Mouse (Mus musculus) hindbrain, embryonic 11.5 days (tissue): ENCODE measurements around the gene Fhod1. TPM values are rescaled to one million over a fixed set of nuclear protein-coding genes. Genes with fewer than 3 reads are reported as not detected.

ENCODE experiments used
- ATAC-seq: fragments of 200-750 bp; cut with Nextera tagmentation; 2 replicates; pipeline ENCODE4 v1.8.0; 2017; ENCODE audit warnings: mild to moderate bottlenecking, moderate TSS enrichment, moderate library complexity; ENCODE audit not compliant: low FRiP score
- DNase-seq: peaks from one replicate; pipeline ENCODE4 v3.0.0-alpha.2; 2015; ENCODE audit warnings: low spot score
- H3K27ac ChIP-seq: fragments of 300-500 bp; sonication (generic); 2 replicates; pipeline ENCODE4 v1.5.1; 2014; ENCODE audit warnings: mild to moderate bottlenecking, low read depth, low read length
- H3K27me3 ChIP-seq: fragments of 300-500 bp; sonication (generic); 2 replicates; pipeline ENCODE4 v1.6.1; 2014; ENCODE audit warnings: mild to moderate bottlenecking, low read length, moderate library complexity, mixed read lengths; ENCODE audit not compliant: control insufficient read depth, insufficient read depth
- H3K36me3 ChIP-seq: fragments of 300-500 bp; sonication (generic); 2 replicates; pipeline ENCODE4 v1.6.1; 2014; ENCODE audit warnings: mild to moderate bottlenecking, low read length, moderate library complexity, mixed read lengths; ENCODE audit not compliant: control insufficient read depth, insufficient read depth
- H3K4me1 ChIP-seq: fragments of 300-500 bp; sonication (generic); replicated peaks from 2 replicates; pipeline ENCODE4 v1.6.1; 2014; ENCODE audit warnings: low read length, mixed read lengths; ENCODE audit not compliant: control insufficient read depth, insufficient read depth
- H3K4me2 ChIP-seq: fragments of 300-500 bp; sonication (generic); replicated peaks from 2 replicates; pipeline ENCODE4 v1.6.1; 2014; ENCODE audit warnings: mild to moderate bottlenecking, low read depth, low read length
- H3K4me3 ChIP-seq: fragments of 300-500 bp; sonication (generic); 2 replicates; pipeline ENCODE4 v1.5.1; 2014; ENCODE audit warnings: low read depth, low read length
- H3K9ac ChIP-seq: fragments of 300-500 bp; sonication (generic); 2 replicates; pipeline ENCODE4 v1.6.1; 2014; ENCODE audit warnings: low read depth, low read length
- H3K9me3 ChIP-seq: fragments of 300-500 bp; sonication (generic); 2 replicates; pipeline ENCODE4 v1.6.1; 2016; ENCODE audit warnings: low read length; ENCODE audit not compliant: control insufficient read depth
- WGBS: fragments of 180-500 bp; shearing (Covaris S2); extraction: QIAGEN DNeasy Blood & Tissue Kit; methylation state at CpG from one replicate; pipeline ENCODE4 v1.1.7; 2014; 5-methylcytosine and 5-hydroxymethylcytosine counted together
- polyA plus RNA-seq: library from polyadenylated mRNA; unstranded; fragments of >200 nt; fragmentation: Nextera tagmentation; extraction: Ambion mirVana; gene quantifications from 2 replicates; pipeline ENCODE4 v1.2.1, GENCODE M21; 2014

The Fhod1 gene
- polyA plus RNA-seq, result 1.8 and 3.6 TPM in 2 replicates

- WGBS, result under 1% methylated on average over 53 of the region's 53 CpGs
- peak within 1 kb of the TSS; percentile 98 for H3K4me2 ChIP-seq
- H3K9me3 ChIP-seq, result no peaks in the 10 kb centered on the region
- H3K4me3 ChIP-seq, result peak within 1 kb of the TSS; percentile 62
- H3K4me1 ChIP-seq, result peaks cover 2% of the 10 kb centered on the region; the same call in 1 of the 2 replicates
- DNase-seq (peak; percentile 95), ATAC-seq (peak; percentile 89)
- H3K27ac ChIP-seq, result peak within 1 kb of the TSS; percentile 58; the same call in 1 of the 2 replicates
- peak within 1 kb of the TSS; percentile 61 for H3K9ac ChIP-seq
- H3K27me3 ChIP-seq, result no peaks in the 10 kb centered on the region
- no peaks in the 10 kb centered on the region for H3K36me3 ChIP-seq
These were observed at the start of gene Fhod1 for GRCm38 (mm10) chr8:105347428-105348221. TSS of gene Fhod1 (minus strand) at chr8:105347953.

GRCm38 (mm10) chr8:105393915-105394314, 46.2 kb upstream of the Fhod1 start:
- no peak for ATAC-seq
- no peaks in the 10 kb centered on the region for H3K36me3 ChIP-seq
- H3K27ac ChIP-seq, result no peak overlapping the region
- H3K27me3 ChIP-seq, result no peaks in the 10 kb centered on the region
- H3K9ac ChIP-seq, result no peak overlapping the region
- H3K4me2 ChIP-seq, result no peak overlapping the region
- no peak for DNase-seq
- 75% methylated on average over 7 of the region's 7 CpGs for WGBS
- H3K9me3 ChIP-seq, result no peaks in the 10 kb centered on the region
- no peaks in the 10 kb centered on the region for H3K4me1 ChIP-seq
- no peak overlapping the region for H3K4me3 ChIP-seq

- no peaks in the 10 kb centered on the region for H3K9me3 ChIP-seq
- no peaks in the 10 kb centered on the region for H3K27me3 ChIP-seq
- no peak for ATAC-seq
- H3K4me3 ChIP-seq, result no peak overlapping the region
- H3K4me2 ChIP-seq, result no peak overlapping the region
- no peak overlapping the region for H3K9ac ChIP-seq
- no peak overlapping the region for H3K27ac ChIP-seq
- WGBS, result 88% methylated on average over 12 of the region's 12 CpGs
- no peaks in the 10 kb centered on the region for H3K36me3 ChIP-seq
- no peaks in the 10 kb centered on the region for H3K4me1 ChIP-seq
- DNase-seq, result no peak
These were observed 45.5 kb upstream of the Fhod1 start for GRCm38 (mm10) chr8:105393089-105393787.

GRCm38 (mm10) chr8:105389096-105389495, 41.3 kb upstream of the Fhod1 start:
- Histone ChIP-seq H3K27me3 (no peaks in the 10 kb centered on the region), H3K4me1 (no peaks in the 10 kb centered on the region), H3K4me3 (no peak overlapping the region), H3K9me3 (no peaks in the 10 kb centered on the region), H3K9ac (no peak overlapping the region), H3K4me2 (no peak overlapping the region), H3K36me3 (no peaks in the 10 kb centered on the region), H3K27ac (no peak overlapping the region)
- 90% methylated on average over 6 of the region's 6 CpGs for WGBS
- ATAC-seq (no peak), DNase-seq (no peak)

- no peak for ATAC-seq
- WGBS, result 74% methylated on average over 1 of the region's 1 CpGs
These were observed 39.4 kb upstream of the Fhod1 start for GRCm38 (mm10) chr8:105387151-105387550.

GRCm38 (mm10) chr8:105384070-105384469, 36.3 kb upstream of the Fhod1 start:
- Histone ChIP-seq H3K4me1 (no peaks in the 10 kb centered on the region), H3K4me2 (no peak overlapping the region), H3K4me3 (no peak overlapping the region), H3K27me3 (no peaks in the 10 kb centered on the region), H3K9ac (no peak overlapping the region), H3K27ac (no peak overlapping the region), H3K9me3 (no peaks in the 10 kb centered on the region), H3K36me3 (no peaks in the 10 kb centered on the region)
- DNase-seq (no peak), ATAC-seq (no peak)
- WGBS, result 97% methylated on average over 2 of the region's 2 CpGs

More at GRCm38 (mm10) chr8:105387151-105387550, 39.4 kb upstream of the Fhod1 start:
- Histone ChIP-seq H3K9ac (no peak overlapping the region), H3K27ac (no peak overlapping the region), H3K36me3 (no peaks in the 10 kb centered on the region), H3K4me3 (no peak overlapping the region), H3K4me2 (no peak overlapping the region), H3K27me3 (no peaks in the 10 kb centered on the region), H3K9me3 (no peaks in the 10 kb centered on the region), H3K4me1 (no peaks in the 10 kb centered on the region)
- DNase-seq, result no peak

- Histone ChIP-seq H3K9ac (no peak overlapping the region; the same call in 1 of the 2 replicates), H3K4me3 (no peak overlapping the region), H3K36me3 (no peaks in the 10 kb centered on the region), H3K27me3 (no peaks in the 10 kb centered on the region), H3K27ac (no peak overlapping the region), H3K4me2 (no peak overlapping the region), H3K9me3 (no peaks in the 10 kb centered on the region), H3K4me1 (no peaks in the 10 kb centered on the region)
- ATAC-seq, result no peak
- WGBS, result 88% methylated on average over 12 of the region's 12 CpGs
- DNase-seq, result no peak
These were observed 32.6 kb upstream of the Fhod1 start for GRCm38 (mm10) chr8:105380308-105380707.

- no peaks in the 10 kb centered on the region for H3K4me1 ChIP-seq
- H3K4me2 ChIP-seq, result no peak overlapping the region
- no peaks in the 10 kb centered on the region for H3K27me3 ChIP-seq
- no peaks in the 10 kb centered on the region for H3K36me3 ChIP-seq
- H3K4me3 ChIP-seq, result no peak overlapping the region
- WGBS, result 81% methylated on average over 19 of the region's 19 CpGs
- H3K27ac ChIP-seq, result no peak overlapping the region
- DNase-seq (no peak), ATAC-seq (no peak)
- 0 out of 2 replicates have a peak, but pooled peaks cover 4% of the 10 kb centered on the region for H3K9me3 ChIP-seq
- no peak overlapping the region for H3K9ac ChIP-seq
These were observed 30.9 kb upstream of the Fhod1 start for GRCm38 (mm10) chr8:105378673-105379072.
